Mouse (Mus musculus) lung, postnatal 0 days (tissue): Measurements from ENCODE around the gene Pea15a.

Experiments used
- CTCF ChIP-seq: IDR thresholded peaks from 2 replicates; pipeline ENCODE4 v1.5.1; 2016; ENCODE audit warnings: antibody characterized with exemption, mild to moderate bottlenecking
- EP300 ChIP-seq: IDR thresholded peaks from 2 replicates; pipeline ENCODE4 v1.6.1; 2016; ENCODE audit warnings: antibody characterized with exemption, mild to moderate bottlenecking, control low read depth

- TF ChIP-seq CTCF (peak; percentile 60), EP300 (no peak)
These were observed 37.1 kb upstream of the Pea15a start for GRCm38 (mm10) chr1:172243547-172244205.
